Mouse (Mus musculus) E14TG2a.4 (cell line): ENCODE measurements around the gene Dpy19l2.

Experiments used
- CTCF ChIP-seq: conservative IDR thresholded peaks from 2 replicates; pipeline ENCODE4 v1.5.1; 2014; ENCODE audit warnings: low read length
- NANOG ChIP-seq: IDR thresholded peaks from 2 replicates; pipeline ENCODE4 v1.6.1; 2014; ENCODE audit warnings: borderline replicate concordance, low read length, mixed read lengths
- POU5F1 ChIP-seq: IDR thresholded peaks from 2 replicates; pipeline ENCODE4 v1.6.1; 2014; ENCODE audit warnings: low read length, borderline replicate concordance

DNA sequence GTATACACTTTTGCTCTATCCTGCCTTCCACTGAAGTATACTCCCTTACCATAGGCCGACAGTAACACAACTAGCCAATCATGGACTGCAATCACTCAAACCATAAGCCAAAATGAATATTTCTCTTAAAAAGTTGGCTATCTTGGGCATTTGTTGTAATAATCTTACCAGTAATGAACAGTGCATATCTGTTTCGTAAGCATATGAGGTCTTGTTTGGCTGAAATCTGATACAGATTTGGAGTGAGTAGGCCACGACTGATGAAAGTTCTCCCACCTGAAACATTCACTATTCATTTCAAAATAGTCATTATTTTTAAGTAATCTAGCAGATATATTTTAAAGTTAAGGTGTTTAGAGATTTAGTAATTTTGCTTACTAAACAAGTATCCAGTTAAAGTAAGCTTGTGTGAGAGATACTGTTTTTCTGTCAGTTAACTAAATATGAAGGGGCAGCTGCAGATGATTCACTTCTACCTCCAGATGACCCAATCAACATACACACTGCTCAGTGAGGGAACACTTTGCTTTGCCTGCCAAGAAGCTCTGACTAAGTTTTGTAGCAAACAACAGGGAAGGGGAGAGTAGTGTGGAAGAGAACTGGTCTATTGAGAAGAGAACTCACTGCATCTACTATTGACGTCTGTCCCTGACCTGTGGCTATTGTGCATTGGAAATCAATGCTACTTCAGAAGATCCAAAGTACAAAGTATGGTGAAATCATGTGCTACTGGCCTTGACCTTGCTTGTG lies 184.5 kb downstream of the Dpy19l2 start:
- no peak for TF ChIP-seq CTCF
- no peak for TF ChIP-seq POU5F1
- TF ChIP-seq NANOG: no peak
